Mouse (Mus musculus): Measurements from ENCODE around the gene Hist1h1c. TPM values are rescaled to one million over a fixed set of nuclear protein-coding genes. Genes with fewer than 3 reads are reported as not detected.
A peak's percentile ranks its signal among the peaks of the same experiment; 100 is the strongest.

The Hist1h1c gene
- polyA plus RNA-seq (2014; fragmentation: Nextera tagmentation; extraction: Ambion mirVana) = 13.5 and 14.0 TPM in 2 replicates

DNA sequence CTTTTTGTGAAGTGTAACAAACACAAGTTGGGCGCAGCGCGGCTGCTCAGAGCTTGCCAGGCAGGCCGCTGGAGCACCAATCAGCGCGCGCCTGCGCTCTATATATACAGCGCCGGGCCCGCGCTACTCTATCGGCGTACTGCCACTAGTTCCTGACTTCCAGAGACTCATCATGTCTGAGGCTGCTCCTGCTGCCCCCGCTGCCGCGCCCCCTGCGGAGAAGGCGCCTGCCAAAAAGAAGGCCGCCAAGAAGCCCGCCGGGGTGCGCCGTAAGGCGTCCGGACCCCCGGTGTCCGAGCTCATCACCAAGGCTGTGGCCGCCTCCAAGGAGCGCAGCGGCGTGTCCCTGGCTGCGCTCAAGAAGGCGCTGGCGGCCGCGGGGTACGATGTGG is at the start of gene Hist1h1c:
Hist1h1c (plus strand) TSS at position 132 of the 392 bp plus-strand sequence.
- peak; percentile 96 for ATAC-seq (ENCODE audit: low FRiP score)
- WGBS = 0% methylated on average over 32 of the region's 38 CpGs
- H3K9me3 ChIP-seq (ENCODE audit: control insufficient read depth, low read length) = no peaks in the 10 kb centered on the region
- peak within 1 kb of the TSS; percentile 81 for H3K9ac ChIP-seq (ENCODE audit: low read length)
- H3K27me3 ChIP-seq (ENCODE audit: control insufficient read depth, insufficient read depth, low read length) = no peaks in the 10 kb centered on the region
- H3K36me3 ChIP-seq (ENCODE audit: control insufficient read depth, insufficient read depth, low read length) = no peaks in the 10 kb centered on the region
- H3K4me3 ChIP-seq (ENCODE audit: low read depth, low read length) = peak within 1 kb of the TSS; percentile 52
- H3K4me1 ChIP-seq (ENCODE audit: control insufficient read depth, insufficient read depth, low read length) = peaks cover 13% of the 10 kb centered on the region
- peak within 1 kb of the TSS; percentile 93 for H3K4me2 ChIP-seq
- DNase-seq (ENCODE audit: low spot score, missing footprints) = peak; percentile 99
- H3K27ac ChIP-seq (ENCODE audit: low read depth, low read length) = peak within 1 kb of the TSS; percentile 98

DNA sequence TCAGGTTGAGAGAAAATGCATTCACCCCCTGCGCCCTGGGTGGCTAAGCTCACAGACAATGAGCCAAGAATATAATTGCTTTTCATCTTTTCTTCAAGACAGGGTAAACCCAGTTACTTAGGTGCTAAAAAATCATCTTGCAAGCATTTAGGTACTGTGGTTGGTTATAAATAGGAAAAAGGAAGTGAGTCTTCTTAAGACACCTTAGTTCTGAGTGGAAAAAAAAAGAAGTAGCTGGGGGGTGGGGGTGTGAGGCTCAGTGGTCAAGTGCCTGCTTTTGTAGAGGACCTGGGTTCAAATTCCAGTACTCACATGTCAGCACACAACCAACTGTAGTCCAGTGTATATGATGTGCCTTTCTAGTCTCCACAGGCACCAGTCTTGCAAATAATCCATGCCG is 49.7 kb upstream of the Hist1h1c start:
- Histone ChIP-seq H3K4me2 (no peak overlapping the region), H3K4me3 (ENCODE audit: low read depth, low read length) (no peak overlapping the region), H3K27ac (ENCODE audit: low read depth, low read length) (no peak overlapping the region), H3K36me3 (ENCODE audit: control insufficient read depth, insufficient read depth, low read length) (no peaks in the 10 kb centered on the region), H3K9me3 (ENCODE audit: control insufficient read depth, low read length) (no peaks in the 10 kb centered on the region), H3K4me1 (ENCODE audit: control insufficient read depth, insufficient read depth, low read length) (peaks cover 2% of the 10 kb centered on the region; the same call in 1 of the 2 replicates), H3K9ac (ENCODE audit: low read length) (no peak overlapping the region), H3K27me3 (ENCODE audit: control insufficient read depth, insufficient read depth, low read length) (no peaks in the 10 kb centered on the region)
- WGBS = 89% methylated on average over 2 of the region's 2 CpGs
- DNase-seq (ENCODE audit: low spot score, missing footprints) = no peak
- no peak for ATAC-seq (ENCODE audit: low FRiP score)

DNA sequence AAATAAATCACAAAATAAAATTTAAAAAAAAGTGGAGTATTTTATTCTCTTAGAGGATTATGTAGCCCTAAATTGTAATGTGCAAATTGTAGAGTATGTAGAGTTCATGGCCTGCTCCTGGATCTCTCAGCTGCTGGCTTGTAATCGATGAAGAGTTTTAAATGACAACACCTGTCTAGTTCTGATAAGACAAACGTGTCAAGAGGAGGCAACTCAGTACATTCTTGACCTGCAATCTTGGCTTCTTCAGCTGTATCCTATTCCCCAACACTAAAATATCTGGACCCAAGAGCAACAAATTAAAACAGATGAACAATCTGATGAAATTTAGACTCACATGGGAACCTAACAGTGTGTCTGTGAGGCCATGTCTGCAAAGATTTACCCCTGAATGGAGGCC is 49.1 kb upstream of the Hist1h1c start:
- DNase-seq (ENCODE audit: low spot score, missing footprints) = no peak
- Histone ChIP-seq H3K4me1 (ENCODE audit: control insufficient read depth, insufficient read depth, low read length) (peaks cover 2% of the 10 kb centered on the region; the same call in 1 of the 2 replicates), H3K4me2 (no peak overlapping the region), H3K4me3 (ENCODE audit: low read depth, low read length) (no peak overlapping the region), H3K27ac (ENCODE audit: low read depth, low read length) (no peak overlapping the region), H3K9me3 (ENCODE audit: control insufficient read depth, low read length) (no peaks in the 10 kb centered on the region), H3K36me3 (ENCODE audit: control insufficient read depth, insufficient read depth, low read length) (no peaks in the 10 kb centered on the region), H3K9ac (ENCODE audit: low read length) (no peak overlapping the region), H3K27me3 (ENCODE audit: control insufficient read depth, insufficient read depth, low read length) (no peaks in the 10 kb centered on the region)
- 69% methylated on average over 2 of the region's 2 CpGs for WGBS
- ATAC-seq (ENCODE audit: low FRiP score) = no peak

DNA sequence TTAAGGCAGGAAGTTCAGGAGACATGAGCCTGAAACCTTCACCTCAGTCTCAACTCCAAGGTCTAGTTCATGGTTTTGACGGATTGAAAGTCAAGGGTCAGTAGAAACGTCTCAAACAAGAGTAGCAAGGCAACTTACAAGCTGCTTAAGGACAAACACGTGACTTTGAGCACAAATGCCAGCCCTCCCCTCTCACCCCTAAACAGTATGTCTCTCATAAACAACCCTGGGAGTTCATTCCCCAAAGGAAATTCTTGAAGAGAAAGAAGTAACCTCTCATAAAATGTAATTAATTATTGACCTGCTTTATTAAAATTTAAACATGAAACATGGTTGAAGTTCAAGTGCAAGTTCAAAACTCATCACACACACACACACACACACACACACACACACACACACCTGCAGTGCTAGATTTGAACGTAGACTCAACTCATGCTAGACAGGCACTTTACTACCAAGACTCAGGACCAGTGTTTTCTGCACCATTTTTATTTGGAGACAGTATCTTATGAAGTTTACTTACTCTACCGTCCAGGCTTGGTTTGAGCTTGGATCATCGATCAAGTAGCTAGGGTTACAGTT is 44.7 kb upstream of the Hist1h1c start:
- Histone ChIP-seq H3K4me2 (no peak overlapping the region), H3K36me3 (ENCODE audit: control insufficient read depth, insufficient read depth, low read length) (no peaks in the 10 kb centered on the region), H3K4me1 (ENCODE audit: control insufficient read depth, insufficient read depth, low read length) (peaks cover 4% of the 10 kb centered on the region; the same call in 1 of the 2 replicates), H3K9me3 (ENCODE audit: control insufficient read depth, low read length) (no peaks in the 10 kb centered on the region), H3K27me3 (ENCODE audit: control insufficient read depth, insufficient read depth, low read length) (no peaks in the 10 kb centered on the region), H3K9ac (ENCODE audit: low read length) (no peak overlapping the region), H3K27ac (ENCODE audit: low read depth, low read length) (no peak overlapping the region), H3K4me3 (ENCODE audit: low read depth, low read length) (no peak overlapping the region)
- ATAC-seq (ENCODE audit: low FRiP score) (no peak), DNase-seq (ENCODE audit: low spot score, missing footprints) (no peak)
- WGBS = 86% methylated on average over 6 of the region's 6 CpGs

DNA sequence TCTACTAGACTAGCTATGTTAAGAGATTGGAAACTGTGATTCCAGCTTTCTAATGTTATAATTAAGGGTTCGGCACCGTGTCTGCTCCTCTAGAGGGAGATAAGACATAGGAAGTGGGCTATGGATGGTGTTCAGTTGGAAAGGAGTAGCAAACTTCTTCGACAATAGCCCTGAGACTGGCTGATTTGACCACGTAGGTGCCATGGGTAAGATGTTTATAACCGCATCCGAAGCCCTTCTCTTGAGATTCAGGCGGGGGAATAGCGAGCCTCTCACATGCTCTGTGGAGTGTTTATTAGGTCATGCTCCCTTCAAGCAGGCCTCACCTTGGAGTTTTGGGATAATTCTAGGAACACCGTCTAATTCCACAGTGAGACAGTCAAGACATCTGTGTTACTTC is 43.7 kb upstream of the Hist1h1c start:
- no peaks in the 10 kb centered on the region for H3K36me3 ChIP-seq (ENCODE audit: control insufficient read depth, insufficient read depth, low read length)
- H3K9me3 ChIP-seq (ENCODE audit: control insufficient read depth, low read length) = no peaks in the 10 kb centered on the region
- WGBS = 94% methylated on average over 9 of the region's 9 CpGs
- no peak for DNase-seq (ENCODE audit: low spot score, missing footprints)
- no peak overlapping the region for H3K4me3 ChIP-seq (ENCODE audit: low read depth, low read length)
- H3K4me1 ChIP-seq (ENCODE audit: control insufficient read depth, insufficient read depth, low read length) = peaks cover 6% of the 10 kb centered on the region; the same call in 1 of the 2 replicates
- no peak for ATAC-seq (ENCODE audit: low FRiP score)
- H3K27ac ChIP-seq (ENCODE audit: low read depth, low read length) = no peak overlapping the region
- no peaks in the 10 kb centered on the region for H3K27me3 ChIP-seq (ENCODE audit: control insufficient read depth, insufficient read depth, low read length)
- no peak overlapping the region for H3K4me2 ChIP-seq
- no peak overlapping the region for H3K9ac ChIP-seq (ENCODE audit: low read length)

DNA sequence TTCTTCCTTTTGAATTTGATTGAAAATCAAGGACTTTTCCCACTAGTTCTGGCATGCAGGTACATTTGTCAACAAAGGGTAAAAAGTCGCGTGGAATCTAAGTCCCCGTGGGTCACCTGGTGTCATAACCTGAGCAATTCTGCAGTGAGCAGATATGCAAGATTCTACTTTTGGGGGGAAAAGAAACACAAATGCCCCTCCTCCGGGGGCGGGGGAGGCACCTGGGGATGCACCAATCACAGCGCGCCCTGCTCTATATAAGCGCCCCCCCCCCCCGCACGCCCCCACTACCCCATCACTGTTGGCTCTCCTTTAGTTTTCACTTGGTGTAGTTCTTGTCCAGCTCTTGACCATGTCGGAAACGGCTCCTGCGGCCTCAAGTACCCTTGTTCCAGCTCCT is 43.1 kb upstream of the Hist1h1c start, which contains the start of gene Hist1h1t:
Hist1h1t (plus strand) TSS at position 301 of the 400 bp plus-strand sequence.
- no peak within 1 kb of the TSS for H3K4me2 ChIP-seq

DNA sequence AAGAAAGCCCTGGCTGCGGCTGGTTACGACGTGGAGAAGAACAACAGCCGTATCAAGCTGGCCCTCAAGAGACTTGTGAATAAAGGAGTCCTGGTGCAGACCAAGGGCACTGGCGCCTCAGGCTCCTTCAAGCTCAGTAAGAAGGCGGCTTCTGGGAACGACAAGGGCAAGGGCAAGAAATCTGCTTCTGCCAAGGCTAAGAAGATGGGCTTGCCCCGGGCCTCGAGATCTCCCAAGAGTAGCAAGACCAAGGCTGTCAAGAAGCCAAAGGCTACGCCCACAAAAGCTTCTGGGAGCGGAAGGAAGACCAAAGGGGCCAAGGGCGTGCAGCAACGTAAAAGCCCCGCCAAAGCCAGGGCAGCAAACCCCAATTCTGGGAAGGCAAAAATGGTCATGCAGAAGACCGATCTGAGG is 42.5 kb upstream of the Hist1h1c start:
- ATAC-seq (ENCODE audit: low FRiP score) (no peak), DNase-seq (ENCODE audit: low spot score, missing footprints) (no peak)
- no peaks in the 10 kb centered on the region for H3K27me3 ChIP-seq (ENCODE audit: control insufficient read depth, insufficient read depth, low read length)
- H3K27ac ChIP-seq (ENCODE audit: low read depth, low read length) = no peak overlapping the region
- H3K9me3 ChIP-seq (ENCODE audit: control insufficient read depth, low read length) = no peaks in the 10 kb centered on the region
- whole genome bisulfite sequencing = 61% methylated on average over 15 of the region's 15 CpGs
- H3K9ac ChIP-seq (ENCODE audit: low read length) = no peak overlapping the region
- no peak overlapping the region for H3K4me2 ChIP-seq
- no peak overlapping the region for H3K4me3 ChIP-seq (ENCODE audit: low read depth, low read length)
- H3K36me3 ChIP-seq (ENCODE audit: control insufficient read depth, insufficient read depth, low read length) = no peaks in the 10 kb centered on the region
- peaks cover 6% of the 10 kb centered on the region; the same call in 1 of the 2 replicates for H3K4me1 ChIP-seq (ENCODE audit: control insufficient read depth, insufficient read depth, low read length)

More for the DNA sequence above, 43.1 kb upstream of the Hist1h1c start, which contains the start of gene Hist1h1t:
- H3K9me3 ChIP-seq (ENCODE audit: control insufficient read depth, low read length) = no peaks in the 10 kb centered on the region
- H3K4me1 ChIP-seq (ENCODE audit: control insufficient read depth, insufficient read depth, low read length) = peaks cover 6% of the 10 kb centered on the region; the same call in 1 of the 2 replicates
- WGBS = 51% methylated on average over 13 of the region's 13 CpGs
- ATAC-seq (ENCODE audit: low FRiP score) (no peak), DNase-seq (ENCODE audit: low spot score, missing footprints) (no peak)
- no peaks in the 10 kb centered on the region for H3K36me3 ChIP-seq (ENCODE audit: control insufficient read depth, insufficient read depth, low read length)
- H3K9ac ChIP-seq (ENCODE audit: low read length) = no peak within 1 kb of the TSS
- H3K27ac ChIP-seq (ENCODE audit: low read depth, low read length) = no peak within 1 kb of the TSS
- no peaks in the 10 kb centered on the region for H3K27me3 ChIP-seq (ENCODE audit: control insufficient read depth, insufficient read depth, low read length)
- no peak within 1 kb of the TSS for H3K4me3 ChIP-seq (ENCODE audit: low read depth, low read length)

DNA sequence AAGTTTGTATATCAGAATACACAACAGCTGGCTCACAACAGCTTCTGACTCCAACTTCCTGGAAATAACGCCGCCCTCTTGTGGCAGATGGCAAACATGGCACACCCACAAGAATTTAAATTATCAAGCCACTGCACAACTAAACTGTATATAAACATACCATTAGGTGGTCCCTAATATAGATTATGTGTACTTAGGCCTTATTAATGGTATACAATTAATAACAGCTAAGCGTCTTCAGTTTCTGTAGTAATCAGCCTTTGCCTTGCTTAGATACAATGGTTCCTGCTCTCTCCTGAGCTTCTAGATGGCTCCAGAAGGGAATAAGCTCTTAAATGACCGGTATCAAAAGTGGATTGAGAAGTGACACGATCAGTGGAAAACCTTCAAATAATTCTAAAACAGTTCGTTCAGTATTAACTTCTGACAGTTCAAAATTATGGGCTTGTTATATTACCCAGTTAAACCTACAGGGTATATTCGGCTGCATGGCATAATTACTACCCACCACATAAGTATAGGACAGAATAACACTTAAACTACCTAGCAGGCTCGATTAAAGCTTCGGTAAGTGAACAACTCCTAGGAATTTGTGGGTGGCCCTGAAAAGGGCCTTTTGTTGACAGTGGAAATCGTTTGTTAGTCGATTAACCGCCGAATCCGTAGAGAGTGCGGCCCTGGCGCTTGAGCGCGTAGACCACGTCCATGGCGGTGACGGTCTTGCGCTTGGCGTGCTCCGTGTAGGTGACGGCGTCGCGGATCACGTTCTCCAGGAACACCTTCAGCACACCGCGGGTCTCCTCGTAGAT is 40.9 kb upstream of the Hist1h1c start:
- peak; percentile 12 for ATAC-seq (ENCODE audit: low FRiP score)
- WGBS = 2% methylated on average over 24 of the region's 32 CpGs
- peak; percentile 96 for DNase-seq (ENCODE audit: low spot score, missing footprints)

DNA sequence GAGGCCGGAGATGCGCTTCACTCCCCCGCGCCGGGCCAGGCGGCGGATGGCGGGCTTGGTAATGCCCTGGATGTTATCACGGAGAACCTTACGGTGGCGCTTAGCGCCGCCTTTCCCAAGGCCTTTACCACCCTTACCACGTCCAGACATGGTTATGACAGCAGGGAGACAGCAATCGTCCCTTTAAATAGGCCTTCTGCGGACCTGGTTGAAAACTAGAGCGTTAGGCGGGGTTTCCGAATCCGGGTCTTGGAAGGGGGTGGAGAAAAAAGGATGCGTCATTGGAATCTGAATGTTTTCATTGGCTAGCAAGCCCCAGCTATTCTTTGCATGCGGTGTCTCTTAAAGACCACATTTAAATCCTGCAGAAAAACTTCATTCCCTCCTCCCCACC is 40.3 kb upstream of the Hist1h1c start, which contains the start of gene Hist1h4c:
Hist1h4c (minus strand) TSS at position 155 of the 394 bp plus-strand sequence.
- DNase-seq (ENCODE audit: low spot score, missing footprints) (peak; percentile 100), ATAC-seq (ENCODE audit: low FRiP score) (peak; percentile 97)
- peak within 1 kb of the TSS; percentile 87 for H3K27ac ChIP-seq (ENCODE audit: low read depth, low read length)
- peaks cover 6% of the 10 kb centered on the region; the same call in 1 of the 2 replicates for H3K4me1 ChIP-seq (ENCODE audit: control insufficient read depth, insufficient read depth, low read length)
- 0% methylated on average over 21 of the region's 22 CpGs for WGBS
- no peaks in the 10 kb centered on the region for H3K36me3 ChIP-seq (ENCODE audit: control insufficient read depth, insufficient read depth, low read length)
- H3K9ac ChIP-seq (ENCODE audit: low read length) = peak within 1 kb of the TSS; percentile 69
- H3K9me3 ChIP-seq (ENCODE audit: control insufficient read depth, low read length) = no peaks in the 10 kb centered on the region
- H3K4me2 ChIP-seq = peak within 1 kb of the TSS; percentile 68
- H3K4me3 ChIP-seq (ENCODE audit: low read depth, low read length) = peak within 1 kb of the TSS; percentile 39
- H3K27me3 ChIP-seq (ENCODE audit: control insufficient read depth, insufficient read depth, low read length) = no peaks in the 10 kb centered on the region

More for the DNA sequence above, 40.9 kb upstream of the Hist1h1c start:
- H3K4me1 ChIP-seq (ENCODE audit: control insufficient read depth, insufficient read depth, low read length) = peaks cover 6% of the 10 kb centered on the region; the same call in 1 of the 2 replicates
- H3K9me3 ChIP-seq (ENCODE audit: control insufficient read depth, low read length) = no peaks in the 10 kb centered on the region
- peak overlapping the region; percentile 87 for H3K27ac ChIP-seq (ENCODE audit: low read depth, low read length)
- peak overlapping the region; percentile 69 for H3K9ac ChIP-seq (ENCODE audit: low read length)
- peak overlapping the region; percentile 39 for H3K4me3 ChIP-seq (ENCODE audit: low read depth, low read length)
- no peaks in the 10 kb centered on the region for H3K36me3 ChIP-seq (ENCODE audit: control insufficient read depth, insufficient read depth, low read length)
- no peaks in the 10 kb centered on the region for H3K27me3 ChIP-seq (ENCODE audit: control insufficient read depth, insufficient read depth, low read length)
- peak overlapping the region; percentile 68 for H3K4me2 ChIP-seq

Measured in midbrain, embryonic 11.5 days (tissue).